Mouse (Mus musculus): ENCODE measurements around the gene Gprc5d.
A peak's percentile ranks its signal among the peaks of the same experiment; 100 is the strongest.

Gprc5d gene

DNA sequence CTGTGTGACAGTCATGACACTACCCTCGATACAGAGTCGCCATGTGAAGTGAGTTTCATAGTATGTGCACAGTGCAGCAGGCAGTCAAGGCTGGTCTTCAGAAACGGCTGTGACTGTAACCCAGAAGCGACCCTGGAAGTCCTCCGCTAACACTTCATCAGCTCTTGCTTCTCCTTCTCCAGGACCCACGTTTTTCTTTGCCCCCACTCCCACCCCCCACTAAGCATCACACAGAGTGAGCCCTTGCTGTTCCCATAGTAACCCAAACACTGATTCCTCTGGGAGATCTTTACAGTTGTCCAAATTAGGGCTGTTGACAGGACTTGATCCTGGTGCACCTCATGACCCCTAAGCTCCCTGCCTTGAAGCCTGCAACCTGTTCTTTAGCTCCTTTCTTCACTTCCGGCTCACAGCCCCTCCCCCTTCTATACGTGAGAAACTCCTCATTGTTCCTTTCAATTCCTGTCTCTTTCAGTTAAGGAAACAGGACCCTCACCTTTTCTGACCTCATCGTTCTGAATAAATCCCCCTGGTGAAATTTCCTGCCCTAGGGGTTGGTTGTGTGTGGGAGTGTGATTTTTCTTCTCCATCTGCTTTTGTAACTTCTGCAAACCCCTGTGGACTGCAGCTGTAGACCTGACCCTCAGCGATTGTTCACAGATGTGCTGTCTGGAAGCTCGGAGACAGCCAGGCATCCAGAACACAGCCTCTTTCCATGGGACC, 18.5 kb upstream of the Gprc5d start:
- DNase-seq (ENCODE audit: low read depth, low spot score): peak; percentile 72

DNA sequence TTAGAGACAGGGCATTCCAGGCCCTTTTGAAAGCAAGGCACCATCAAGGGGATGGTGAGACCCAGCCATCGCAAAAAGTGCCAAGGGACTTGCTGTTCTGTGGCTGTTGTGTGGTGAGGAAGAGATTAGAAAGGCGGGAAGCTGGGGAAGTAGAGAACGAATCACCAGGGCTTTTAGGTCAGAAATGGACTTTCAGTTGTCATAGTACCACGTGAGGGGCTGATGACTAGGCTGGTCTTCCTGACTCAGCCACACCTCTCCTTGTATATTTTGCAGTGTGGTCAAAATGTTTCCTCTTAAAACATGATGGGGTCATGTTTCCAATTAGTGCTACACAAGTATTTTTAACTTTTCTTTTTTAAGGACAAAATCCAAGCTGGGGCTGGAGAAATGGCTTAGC, 17.7 kb upstream of the Gprc5d start:
- no peak for DNase-seq (ENCODE audit: low read depth, low spot score)

DNA sequence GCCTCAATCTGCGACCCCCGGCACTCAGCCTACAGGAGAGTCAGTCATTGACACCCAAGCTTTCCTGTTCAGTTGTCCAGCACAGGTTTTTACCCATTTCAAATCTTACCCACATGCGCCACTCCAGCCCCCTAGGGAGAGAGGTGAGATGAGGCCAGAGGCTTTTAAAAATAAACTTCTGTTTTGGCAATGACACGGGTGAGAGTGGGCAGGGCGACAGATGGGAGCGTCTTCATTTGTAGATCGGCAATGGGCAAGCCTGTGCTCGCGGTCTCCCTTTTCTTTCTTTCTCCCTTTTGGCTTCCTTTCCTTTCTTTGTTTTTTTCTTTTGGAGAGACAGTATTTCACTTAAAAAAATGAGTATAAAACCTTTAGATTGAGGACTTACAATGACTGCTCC, 15.4 kb upstream of the Gprc5d start:
- DNase-seq (ENCODE audit: low read depth, low spot score): no peak

DNA sequence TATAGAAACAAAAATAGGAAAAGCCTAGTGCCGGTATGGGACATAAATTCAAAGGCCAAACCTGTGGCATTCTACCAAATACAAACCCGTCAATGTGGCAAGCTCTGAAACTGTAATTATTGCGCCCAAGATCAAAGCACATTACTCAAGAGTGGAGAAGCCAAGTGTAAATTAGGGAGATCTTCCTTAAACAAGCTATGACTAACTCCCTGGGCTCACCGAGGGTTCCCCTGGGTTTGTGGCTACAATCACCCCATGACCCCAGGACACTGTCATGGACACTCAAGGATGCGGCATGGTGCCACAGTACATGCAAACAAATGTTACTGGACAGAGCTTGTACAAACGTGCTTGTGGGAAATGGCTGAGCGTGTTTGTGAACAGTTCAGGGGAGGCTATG, 15.0 kb upstream of the Gprc5d start:
- no peak for DNase-seq (ENCODE audit: low read depth, low spot score)

DNA sequence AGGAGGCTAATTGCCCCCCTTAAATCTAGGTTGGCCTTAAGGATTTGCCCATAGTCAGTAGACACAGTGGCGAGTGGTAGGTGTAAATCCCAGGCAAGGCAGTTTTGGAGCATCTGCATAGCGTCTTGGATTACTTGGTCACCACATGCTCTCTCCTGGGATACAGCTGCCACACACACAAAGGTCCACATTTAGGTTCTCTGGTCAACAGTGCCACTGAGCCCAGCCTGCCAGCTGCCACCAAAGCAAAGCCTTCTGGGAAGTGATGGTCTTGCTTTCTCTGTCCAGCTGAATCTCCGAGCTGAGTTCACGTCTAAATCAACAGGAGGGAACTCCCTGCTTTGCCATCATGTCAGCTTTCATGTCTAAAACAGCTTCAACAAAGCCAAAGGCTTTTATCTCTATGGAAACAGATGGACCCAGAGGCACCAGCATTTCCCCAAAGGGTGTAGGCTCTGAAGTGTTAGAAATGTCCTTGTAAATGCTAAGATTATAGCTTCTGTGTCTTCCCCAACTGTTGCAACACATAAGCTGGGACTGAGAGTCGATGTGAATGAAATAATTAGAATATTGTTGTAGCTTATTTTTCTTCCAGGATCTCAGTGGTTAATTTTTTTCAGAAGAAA, 6.8 kb upstream of the Gprc5d start:
- DNase-seq (ENCODE audit: low read depth, low spot score): no peak

DNA sequence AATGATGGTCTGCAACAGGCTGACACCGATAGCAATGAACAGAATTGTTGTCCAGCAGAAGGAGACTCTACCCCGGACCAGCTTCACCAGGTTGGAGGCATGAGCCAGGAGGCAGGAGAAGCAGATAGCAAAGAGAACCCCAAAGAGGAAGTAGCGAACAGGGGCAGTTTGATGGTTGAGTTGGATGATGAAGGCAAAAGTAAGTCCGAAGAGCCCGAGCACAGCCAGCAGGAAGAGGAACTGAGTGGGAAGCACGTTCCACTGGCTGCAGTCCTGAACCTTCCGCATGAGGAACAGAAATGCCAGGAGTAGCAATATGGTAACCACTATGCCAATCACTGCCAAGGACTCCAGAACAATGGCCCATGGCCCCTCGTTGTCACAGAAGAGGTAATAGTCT, 1.6 kb downstream of the Gprc5d start:
- DNase-seq (ENCODE audit: low read depth, low spot score): no peak

DNA sequence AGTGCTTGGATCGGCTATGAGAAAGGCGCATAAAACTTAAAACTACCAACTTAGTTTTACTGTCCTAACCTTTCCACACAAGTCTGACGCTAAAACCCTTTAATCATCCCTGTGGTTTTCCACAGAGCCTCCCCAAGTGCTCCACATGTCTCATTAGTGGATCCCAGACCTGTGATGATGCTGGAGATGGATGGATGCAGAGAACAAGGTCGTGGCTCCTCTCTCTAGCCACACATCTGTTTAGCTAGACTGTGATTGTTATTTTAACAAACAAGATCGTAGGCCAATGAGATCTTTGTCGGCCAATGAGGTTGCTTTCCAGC, 5.0 kb downstream of the Gprc5d start:
- no peak for DNase-seq (ENCODE audit: low read depth, low spot score)

DNA sequence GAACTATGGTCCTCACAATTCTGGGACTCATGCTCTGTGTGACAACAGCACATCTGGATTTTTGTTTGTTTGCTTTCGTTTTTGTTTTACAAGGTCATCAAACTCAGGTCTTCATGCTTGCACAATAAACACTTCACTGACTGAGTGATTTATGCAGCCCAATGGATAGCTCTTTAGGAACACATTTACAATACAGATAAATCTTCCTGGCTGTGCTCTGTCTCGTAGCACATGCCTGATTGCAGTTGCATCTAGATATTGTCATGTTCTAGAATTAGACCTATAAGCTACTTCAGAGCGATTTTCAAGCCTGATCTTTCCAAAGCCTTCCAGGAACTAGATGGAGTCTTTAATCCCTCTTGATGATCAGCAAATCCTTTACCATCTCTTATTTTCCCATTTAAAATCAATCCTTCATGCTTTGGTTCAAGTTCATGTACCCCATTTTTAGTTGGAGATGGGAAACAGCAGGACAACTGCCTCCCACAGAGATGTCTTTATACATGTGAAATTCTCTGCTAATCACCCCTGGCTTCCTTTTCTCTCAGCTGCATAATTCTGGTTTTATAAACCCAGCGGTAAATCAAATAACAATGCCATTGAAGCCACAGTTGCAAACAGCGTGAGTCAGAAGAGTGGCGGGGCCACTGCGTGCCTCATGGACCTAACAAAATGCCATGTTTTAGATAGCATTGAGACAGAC, 5.5 kb downstream of the Gprc5d start:
- peak; percentile 27 for DNase-seq (ENCODE audit: low read depth, low spot score)

DNA sequence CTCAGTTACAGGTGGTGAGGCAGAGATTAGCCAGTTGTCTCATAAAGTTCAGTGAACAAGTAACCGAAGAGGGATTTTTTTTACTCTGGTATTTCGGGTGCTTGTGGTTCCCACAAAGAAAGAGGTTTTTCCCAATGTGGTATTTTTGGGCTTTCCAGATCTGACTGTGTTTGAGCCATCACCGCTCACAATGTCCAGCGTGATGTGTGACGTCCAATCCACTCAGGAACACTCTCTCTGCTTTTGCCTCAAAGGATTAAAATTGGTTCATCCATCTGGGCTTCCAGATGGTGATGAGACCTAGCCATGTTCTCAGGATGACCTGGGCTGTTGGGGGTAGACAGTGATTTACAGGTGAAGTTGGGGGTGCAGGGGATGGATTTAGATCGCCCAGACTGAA, 11.1 kb downstream of the Gprc5d start:
- DNase-seq (ENCODE audit: low read depth, low spot score): no peak

DNA sequence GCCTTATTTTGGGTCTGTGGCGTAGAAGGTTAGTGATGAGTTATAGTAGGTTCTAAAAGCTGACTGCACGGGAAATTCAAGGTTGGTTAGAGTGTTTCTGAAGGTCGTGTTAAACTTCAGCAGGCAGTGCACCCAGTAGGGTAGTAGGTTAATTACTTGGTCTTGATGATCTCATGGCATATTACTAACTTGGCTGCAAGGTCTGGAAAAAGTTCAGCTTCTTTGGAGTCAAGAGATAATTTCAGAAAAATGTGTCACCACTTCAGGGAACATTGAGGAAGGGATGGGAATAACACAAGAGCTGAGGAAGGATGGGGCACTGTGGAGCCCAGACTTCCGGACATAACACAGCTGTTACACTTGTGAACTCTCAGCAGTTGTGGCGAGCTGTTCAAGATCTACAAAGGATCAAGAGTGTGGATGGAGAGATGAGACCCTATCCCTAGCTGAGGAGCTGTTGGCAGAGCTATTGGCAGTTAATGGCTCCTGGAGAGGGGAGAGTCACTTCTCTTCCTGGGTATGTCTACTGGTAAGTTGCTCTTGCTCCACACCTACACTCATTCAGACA, 15.3 kb downstream of the Gprc5d start:
- no peak for DNase-seq (ENCODE audit: low read depth, low spot score)

DNA sequence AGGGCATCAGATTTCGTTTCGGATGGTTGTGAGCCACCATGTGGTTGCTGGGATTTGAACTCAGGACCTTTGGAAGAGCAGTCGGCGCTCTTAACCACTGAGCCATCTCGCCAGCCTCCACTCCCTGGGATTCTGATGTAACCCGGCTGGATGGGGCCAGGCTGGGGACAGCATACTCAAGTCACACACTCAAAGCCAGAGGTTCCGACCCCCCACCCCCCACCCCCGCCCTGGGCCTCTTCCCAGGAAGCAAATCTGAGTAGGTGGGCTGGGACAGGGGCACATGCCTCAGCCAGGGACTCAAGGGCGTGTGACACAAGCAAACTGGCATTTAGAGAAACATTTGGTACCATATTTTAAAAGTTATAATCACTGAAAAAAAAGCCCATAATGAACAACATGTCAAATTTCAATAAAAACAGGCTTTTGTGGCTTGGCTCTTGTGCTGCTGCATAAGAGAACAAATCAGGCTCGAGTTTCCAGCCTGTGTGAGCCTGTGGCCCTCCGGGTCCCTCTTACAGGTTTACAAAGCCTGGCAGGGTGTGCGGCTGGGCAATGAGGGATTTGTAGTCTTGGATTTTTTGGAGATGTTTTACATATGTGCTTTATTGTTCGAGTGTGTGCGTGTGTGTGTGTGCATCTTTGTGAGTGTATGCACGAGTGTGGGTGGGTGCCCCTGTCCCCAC, 17.2 kb downstream of the Gprc5d start:
- no peak for DNase-seq (ENCODE audit: low read depth, low spot score)

DNA sequence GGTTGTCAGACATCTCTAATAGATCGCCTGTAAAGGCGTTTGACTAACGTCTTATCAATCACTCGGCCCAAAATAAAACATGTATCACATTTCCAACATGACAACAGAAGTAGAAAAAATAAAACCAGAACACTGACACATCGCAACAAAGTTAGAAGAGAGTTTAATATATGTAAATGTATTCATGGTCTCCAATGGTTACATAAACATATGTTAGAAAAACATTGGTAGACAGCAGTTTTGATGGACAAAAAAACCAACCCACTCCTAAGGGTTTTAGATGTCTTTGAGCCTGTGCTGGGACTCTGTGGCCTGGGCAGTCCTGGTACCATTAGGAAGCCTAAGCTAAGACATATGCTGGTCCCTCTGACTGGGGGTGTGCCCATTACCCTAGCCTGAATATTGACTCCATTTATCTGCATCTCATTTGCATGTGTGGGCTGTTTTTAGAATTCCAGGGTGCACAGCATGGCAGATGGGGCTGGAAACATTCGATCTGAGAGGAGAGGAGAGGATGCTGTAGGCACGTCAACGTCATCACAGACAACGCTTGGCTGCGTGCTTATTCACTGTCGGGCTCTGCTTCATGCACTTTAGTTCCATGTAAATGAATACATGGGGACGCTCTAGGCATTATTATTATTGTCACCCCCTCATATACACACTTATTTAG, 25.1 kb downstream of the Gprc5d start:
- DNase-seq (ENCODE audit: low read depth, low spot score): no peak

DNA sequence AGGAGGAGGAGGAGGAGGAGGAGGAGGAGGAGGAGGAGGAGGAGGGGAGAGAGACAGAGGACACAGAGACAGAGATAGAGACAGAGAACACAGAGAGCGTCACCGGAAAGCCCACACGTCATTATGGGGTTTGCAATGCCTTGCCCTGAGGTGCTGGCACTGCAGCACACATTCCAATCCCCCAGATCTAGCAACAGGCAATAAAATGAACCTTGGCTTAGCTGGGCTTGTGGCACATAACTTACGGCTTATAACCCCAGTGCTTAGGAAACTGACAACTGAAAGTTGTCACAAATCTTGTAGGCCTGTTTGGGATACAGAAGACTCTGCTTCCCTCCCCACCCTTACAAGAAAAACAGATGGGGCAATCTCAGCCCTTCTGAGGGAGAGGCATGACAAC, 27.4 kb downstream of the Gprc5d start:
- DNase-seq (ENCODE audit: low read depth, low spot score): no peak

DNA sequence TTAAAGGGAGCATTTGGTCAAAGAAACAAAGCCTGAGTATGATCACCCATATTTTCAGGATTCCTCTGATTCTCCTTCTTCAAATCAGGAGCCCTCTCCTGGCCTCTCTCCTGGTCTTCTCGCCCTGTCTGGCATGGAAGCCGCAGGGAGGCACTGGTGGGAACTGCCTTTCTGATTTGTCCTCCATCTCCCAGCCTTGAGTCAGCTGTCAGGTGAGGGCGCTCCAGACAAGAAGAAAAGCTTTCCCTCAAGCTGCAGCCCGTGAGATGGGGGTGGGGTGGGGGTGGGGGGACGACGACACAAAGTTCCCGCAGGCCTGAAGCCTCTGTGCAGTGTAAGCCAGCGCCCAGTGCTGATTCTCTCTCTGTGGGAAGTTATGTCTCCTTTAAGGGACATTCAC, 28.3 kb downstream of the Gprc5d start:
- DNase-seq (ENCODE audit: low read depth, low spot score): peak; percentile 50

DNA sequence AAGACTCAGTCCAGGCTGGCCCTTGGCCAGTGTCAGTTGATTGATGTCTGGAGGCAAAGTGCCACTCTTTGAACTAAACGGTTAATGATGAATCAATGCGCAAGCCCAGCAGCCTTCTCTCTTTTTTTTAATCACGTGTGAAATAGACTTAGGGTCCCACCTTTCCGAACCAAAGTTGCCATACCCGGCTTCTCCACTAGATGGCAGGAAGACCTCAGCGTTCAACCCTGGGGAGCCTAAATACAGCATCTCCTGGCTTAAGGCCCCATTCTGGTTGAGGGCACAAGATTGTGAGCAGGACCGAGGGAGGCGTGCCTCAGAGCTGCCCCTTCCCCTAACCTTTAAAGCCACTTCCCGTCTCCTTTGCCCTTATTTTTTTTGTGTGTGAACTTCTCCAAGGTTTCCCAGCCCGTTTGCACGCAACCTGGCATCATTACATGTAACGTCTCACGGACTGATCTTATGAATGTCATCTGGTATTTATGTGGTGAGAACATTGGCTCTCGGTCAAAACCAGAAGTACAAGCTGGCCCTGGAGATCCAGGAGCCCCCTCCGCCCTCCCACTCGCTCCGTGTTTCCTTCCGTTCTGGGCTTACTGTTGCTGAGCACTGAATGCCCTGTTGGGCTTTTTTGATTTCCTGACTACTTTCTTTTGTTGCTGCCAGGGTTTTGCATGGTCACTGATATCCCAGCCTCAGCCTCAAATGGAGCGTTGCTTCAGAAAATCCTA, 30.2 kb downstream of the Gprc5d start:
- DNase-seq (ENCODE audit: low read depth, low spot score): peak; percentile 89

DNA sequence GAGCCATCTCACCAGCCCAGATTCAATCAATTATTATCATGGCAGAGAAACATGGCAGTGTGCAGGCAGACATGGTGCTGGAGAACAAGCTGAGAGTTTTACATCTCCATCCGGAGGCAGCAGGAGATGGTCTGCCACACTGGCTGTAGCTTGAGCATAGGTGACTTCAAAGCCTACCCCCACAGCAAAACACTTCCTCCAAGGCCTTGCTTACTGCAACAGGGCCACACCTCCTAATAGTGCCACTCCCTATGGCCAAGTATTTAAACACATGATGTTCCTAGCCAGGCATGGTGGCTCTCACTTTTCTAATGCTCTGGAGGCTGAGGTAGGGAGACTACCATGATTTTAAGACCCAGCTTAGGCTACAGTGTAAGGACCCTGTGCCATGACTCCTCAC, 32.4 kb downstream of the Gprc5d start:
- DNase-seq (ENCODE audit: low read depth, low spot score): peak; percentile 48

DNA sequence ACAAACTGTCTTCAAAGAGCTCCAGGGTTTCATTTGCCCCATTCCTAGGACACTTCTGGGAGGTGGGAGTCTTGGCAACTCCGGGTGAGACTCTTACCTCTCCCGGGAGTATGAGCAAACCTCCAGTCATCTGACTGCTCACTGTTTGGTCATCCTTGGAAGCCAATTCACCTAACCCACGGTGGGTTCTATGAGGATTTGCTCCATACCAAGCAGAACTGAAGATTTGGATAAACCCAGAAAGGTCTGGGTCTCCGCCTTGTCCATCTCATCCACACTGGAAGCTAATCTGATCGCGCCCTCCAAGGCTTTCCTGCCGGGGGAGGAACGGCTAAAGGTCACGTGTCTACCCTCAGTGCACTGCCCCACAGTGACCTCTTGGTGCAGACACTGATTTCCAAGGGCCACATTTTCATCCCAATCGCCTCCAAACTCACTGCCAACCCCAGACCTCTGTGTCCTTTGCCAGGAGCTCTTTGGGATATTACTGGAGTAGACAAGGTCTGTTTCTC, 34.0 kb downstream of the Gprc5d start:
- DNase-seq (ENCODE audit: low read depth, low spot score): peak; percentile 46

DNA sequence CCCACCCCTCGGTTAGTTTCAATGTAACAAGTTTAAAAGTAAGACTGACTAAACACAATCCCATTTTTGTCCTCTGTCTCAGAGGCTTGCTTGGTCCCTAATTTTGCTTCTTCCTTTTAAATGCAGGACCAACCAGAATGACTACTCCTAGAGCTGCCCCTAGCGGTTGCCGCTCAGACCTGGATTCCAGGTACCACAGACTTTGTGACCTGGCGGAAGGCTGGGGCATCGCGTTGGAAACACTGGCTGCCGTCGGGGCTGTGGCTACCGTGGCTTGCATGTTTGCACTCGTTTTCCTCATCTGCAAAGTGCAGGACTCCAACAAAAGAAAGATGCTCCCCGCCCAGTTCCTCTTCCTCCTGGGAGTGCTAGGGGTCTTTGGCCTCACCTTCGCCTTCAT, 39.7 kb downstream of the Gprc5d start:
- DNase-seq (ENCODE audit: low read depth, low spot score): peak; percentile 79

DNA sequence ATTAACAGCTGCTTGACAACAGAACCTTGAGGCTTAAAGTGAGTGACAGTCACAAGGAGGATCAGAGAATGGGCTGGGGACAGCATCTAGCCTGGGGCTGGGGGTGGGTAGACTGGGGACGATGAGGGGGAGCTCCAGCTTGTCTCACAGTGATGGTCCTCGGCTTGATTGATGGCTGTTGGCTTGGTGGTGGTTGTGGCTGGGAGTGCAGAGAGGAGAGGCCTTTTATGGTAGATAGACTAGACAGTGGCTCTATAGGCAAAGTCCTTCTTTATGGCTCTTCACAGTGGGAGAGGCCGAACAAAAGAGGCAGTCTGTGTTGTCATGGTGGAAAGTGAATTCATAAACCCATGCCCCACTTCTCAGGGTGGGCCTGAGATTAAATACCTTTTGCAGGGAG, 41.9 kb downstream of the Gprc5d start:
- no peak for DNase-seq (ENCODE audit: low read depth, low spot score)

DNA sequence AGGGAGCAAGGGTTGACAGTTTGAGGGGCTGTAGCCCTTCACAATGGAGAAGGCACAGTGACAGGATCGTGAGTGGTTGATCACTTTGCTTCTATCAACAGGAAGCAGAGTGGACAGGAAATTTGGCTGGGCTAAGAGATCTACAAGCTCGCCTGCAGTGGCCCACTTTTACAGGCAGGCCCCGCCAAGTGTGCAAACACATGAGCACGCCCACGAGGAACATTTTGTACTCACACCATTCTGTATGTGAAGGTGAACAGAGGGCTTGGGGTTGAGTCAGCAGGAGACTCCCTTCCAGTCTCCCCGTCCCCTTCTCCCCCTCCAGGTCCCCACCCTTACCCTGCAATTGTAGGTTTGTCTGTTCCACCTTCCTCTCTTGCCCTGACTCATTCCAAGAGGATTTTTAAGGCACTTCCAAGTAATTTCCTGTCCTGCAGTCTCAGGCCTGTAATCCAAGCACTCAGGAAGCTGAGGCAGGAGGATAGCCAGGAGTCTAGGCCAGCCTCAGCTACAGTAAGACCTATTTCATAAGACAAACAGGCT, 43.6 kb downstream of the Gprc5d start:
- DNase-seq (ENCODE audit: low read depth, low spot score): peak; percentile 33

DNA sequence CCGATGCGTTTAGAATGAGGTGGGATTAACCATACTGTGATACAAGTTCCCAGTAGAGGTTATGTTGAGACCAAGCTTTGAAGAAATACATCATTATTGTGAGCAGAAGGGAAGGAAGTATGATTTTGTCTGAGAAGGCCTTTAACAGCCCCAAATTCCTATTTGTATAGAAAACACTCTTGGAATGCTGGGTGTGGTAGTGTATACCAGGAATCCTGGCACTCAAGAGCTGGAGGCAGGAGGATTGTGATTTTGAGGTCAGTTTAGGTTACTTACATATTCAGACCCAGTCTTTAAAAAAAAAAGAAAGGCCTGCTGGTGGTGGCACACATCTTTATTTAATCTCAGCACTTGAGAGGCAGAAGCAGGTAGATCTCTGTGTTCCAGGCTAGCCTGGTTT, 47.7 kb downstream of the Gprc5d start:
- peak; percentile 61 for DNase-seq (ENCODE audit: low read depth, low spot score)

Data from ES-CJ7 (cell line).